Mouse (Mus musculus): Measurements from ENCODE around the gene Clcn2. TPM values are rescaled to one million over a fixed set of nuclear protein-coding genes. Genes with fewer than 3 reads are reported as not detected.

The Clcn2 gene
- polyA plus RNA-seq, 1 experiment, result 17.3 TPM

GRCm38 (mm10) chr16:20657661-20658060 lies 59.9 kb downstream of the Clcn2 start:
- DNase-seq (ENCODE audit: low read depth), result no peak

- DNase-seq (ENCODE audit: low read depth), result no peak
Measured at GRCm38 (mm10) chr16:20653315-20653714, 64.2 kb downstream of the Clcn2 start.

Other genes starting within 250 kb of the Clcn2 start
- gene Eif2b5, start 218.9 kb downstream of the Clcn2 start, polyA plus RNA-seq (2012; rRNA removed), result 32.6 and 36.2 TPM in 2 replicates
- gene Dvl3, start 200.8 kb downstream of the Clcn2 start, polyA plus RNA-seq (2012; rRNA removed), result 23.2 and 39.0 TPM in 2 replicates
- gene Ap2m1, start 182.3 kb downstream of the Clcn2 start, polyA plus RNA-seq (2012; rRNA removed), result 328 and 405 TPM in 2 replicates
- 52.0 and 59.4 TPM in 2 replicates for gene Abcf3, start 169.2 kb downstream of the Clcn2 start, polyA plus RNA-seq (2012; rRNA removed)
- gene Vwa5b2, start 128.3 kb downstream of the Clcn2 start, polyA plus RNA-seq (2012; rRNA removed), result 0.36 and 0.88 TPM in 2 replicates
- gene Eef1akmt4, start 106.2 kb downstream of the Clcn2 start, polyA plus RNA-seq (2012; rRNA removed), result 9.4 and 16.3 TPM in 2 replicates
- gene Gm49333, start 106.1 kb downstream of the Clcn2 start, polyA plus RNA-seq (2012; rRNA removed), result 0.05 TPM in 1 of 2 replicates, not detected in the other
- gene Alg3, start 106.0 kb downstream of the Clcn2 start, polyA plus RNA-seq (2012; rRNA removed), result 19.7 and 22.4 TPM in 2 replicates
- gene Camk2n2, start 96.5 kb downstream of the Clcn2 start, polyA plus RNA-seq (2012; rRNA removed), result 2.9 and 3.6 TPM in 2 replicates
- gene Ece2, start 87.9 kb downstream of the Clcn2 start, polyA plus RNA-seq (2012; rRNA removed), result 0.18 and 0.32 TPM in 2 replicates
- 110 and 118 TPM in 2 replicates for gene Psmd2, start 66.1 kb downstream of the Clcn2 start, polyA plus RNA-seq (2012; rRNA removed)
- gene Eif4g1, start 49.4 kb downstream of the Clcn2 start, polyA plus RNA-seq (2012; rRNA removed), result 338 and 402 TPM in 2 replicates
- 11.8 and 12.7 TPM in 2 replicates for gene Fam131a, start 24.5 kb downstream of the Clcn2 start, polyA plus RNA-seq (2012; rRNA removed)
- 19.2 and 21.3 TPM in 2 replicates for gene Polr2h, start 81 bp downstream of the Clcn2 start, polyA plus RNA-seq (2012; rRNA removed)
- gene Chrd, start 15.4 kb upstream of the Clcn2 start, polyA plus RNA-seq (2012; rRNA removed), result 19.8 and 20.2 TPM in 2 replicates
- 4.1 and 4.2 TPM in 2 replicates for gene Thpo, start 16.8 kb upstream of the Clcn2 start, polyA plus RNA-seq (2012; rRNA removed)